Mouse (Mus musculus) left cerebral cortex, adult 18-20 months (tissue): ENCODE measurements around the gene Insr. TPM values are rescaled to one million over a fixed set of nuclear protein-coding genes. Genes with fewer than 3 reads are reported as not detected.
A peak's percentile ranks its signal among the peaks of the same experiment; 100 is the strongest.

ENCODE experiments used
- DNase-seq, 2 experiments: peaks; one replicate each; pipeline ENCODE4 v3.0.0; 2021 to 2022; ENCODE audit warnings: low spot score in 2 of 2, mixed read lengths in 1 of 2
- total RNA-seq, 2 experiments: library from RNA; stranded (reverse); gene quantifications; 2 replicates each; pipeline ENCODE4 v1.2.3; 2021

Gene Insr
- total RNA-seq, 2 experiments from 2014 or later = 41.3 to 41.5 TPM

DNA sequence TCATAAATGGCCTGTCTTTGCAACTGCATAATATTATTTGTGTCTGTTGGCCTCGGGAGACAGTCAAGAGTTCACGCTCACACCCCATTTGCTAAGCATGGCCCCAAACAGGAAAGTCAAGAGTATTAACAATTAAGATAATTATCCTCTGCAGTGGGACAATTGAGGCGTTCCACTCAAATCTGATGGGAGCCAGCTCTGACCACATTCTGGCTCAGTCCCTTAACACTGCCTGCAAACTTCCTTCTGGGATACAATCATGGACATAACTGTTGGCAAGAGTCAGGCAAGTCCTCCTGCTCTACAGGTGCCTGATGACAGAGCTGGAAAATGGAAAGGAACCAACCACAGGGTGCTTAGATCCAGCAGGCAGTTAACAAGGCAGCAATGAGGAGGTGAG lies 43.1 kb downstream of the Insr start:
- no peak for DNase-seq

DNA sequence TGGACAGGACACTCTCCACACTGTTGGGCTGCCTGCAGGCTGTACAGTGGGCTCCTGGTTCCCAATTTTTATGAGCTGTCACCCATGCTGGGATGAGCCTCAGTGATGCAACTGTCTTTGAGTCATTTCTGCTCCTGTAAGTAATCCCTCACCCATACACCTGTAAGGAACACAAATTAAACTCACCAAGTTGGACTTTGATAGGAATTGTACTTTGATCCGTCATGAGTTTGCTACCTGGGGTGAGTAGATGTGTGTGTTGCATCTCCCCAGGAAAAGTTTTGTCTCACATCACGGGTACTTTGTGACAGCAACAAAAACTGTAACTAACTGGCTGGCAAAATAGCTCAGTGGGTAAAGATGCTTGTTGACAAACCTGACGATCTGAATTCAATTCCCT lies 44.8 kb downstream of the Insr start:
- no peak for DNase-seq

DNA sequence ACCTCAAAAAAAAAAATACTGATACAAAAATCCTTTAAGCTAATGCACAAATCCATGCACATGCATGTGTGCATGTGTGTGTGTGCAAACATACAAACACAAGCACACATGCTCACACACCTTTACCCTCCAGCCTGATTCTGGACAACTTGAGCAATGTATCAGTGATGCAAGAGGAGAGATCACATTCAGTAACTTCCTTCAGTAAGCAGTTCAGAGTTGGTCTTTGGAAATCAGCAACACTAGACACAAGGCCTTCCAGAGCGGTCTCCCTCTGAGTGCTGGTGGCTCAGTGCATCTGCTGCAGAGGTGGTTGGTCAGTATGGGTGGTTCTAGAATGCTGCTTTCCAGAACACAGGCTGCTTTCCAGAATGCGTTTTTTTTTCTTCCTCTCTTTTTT lies 46.8 kb downstream of the Insr start:
- DNase-seq = no peak

GRCm38 (mm10) chr8:3230118-3231060 lies 49.0 kb downstream of the Insr start:
- no peak for DNase-seq

- DNase-seq = no peak
These were observed 52.0 kb downstream of the Insr start for GRCm38 (mm10) chr8:3227423-3227822.

DNA sequence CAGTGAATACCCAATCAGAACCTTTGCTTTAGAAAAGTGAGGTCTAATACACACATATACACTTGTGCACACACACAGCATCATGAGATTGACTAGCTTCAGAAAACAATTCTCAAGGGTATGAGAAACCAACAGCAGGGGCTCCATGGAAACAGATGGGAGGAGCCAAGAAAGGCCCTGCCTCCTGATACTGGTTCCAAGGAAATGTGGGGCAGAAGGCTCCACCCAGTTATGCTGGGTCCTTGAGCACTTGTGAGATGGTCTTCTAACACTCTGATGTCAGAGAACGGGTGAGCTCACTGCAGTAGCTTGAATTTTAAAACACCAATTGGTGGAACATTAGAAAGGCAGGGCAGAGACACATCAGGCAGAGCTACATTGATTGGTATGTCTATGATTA lies 53.7 kb downstream of the Insr start:
- DNase-seq = no peak

GRCm38 (mm10) chr8:3225184-3225583 lies 54.2 kb downstream of the Insr start:
- no peak for DNase-seq

DNA sequence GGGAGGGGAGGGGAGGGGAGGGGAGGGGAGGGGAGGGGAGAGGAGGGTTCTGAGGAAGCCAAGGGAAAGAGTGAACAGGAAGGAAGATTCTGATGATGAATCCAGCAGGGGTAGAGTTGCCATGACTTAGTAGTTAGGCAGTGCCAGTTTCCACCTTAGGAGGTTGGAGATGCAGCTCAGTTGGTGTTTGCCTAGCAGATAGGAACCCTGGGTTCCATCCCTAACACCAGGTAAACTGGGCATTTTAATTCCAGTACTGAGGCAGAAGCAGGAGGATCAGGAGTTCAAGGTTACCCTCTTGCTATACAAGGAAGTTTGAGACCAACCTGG lies 56.8 kb downstream of the Insr start:
- no peak for DNase-seq

DNA sequence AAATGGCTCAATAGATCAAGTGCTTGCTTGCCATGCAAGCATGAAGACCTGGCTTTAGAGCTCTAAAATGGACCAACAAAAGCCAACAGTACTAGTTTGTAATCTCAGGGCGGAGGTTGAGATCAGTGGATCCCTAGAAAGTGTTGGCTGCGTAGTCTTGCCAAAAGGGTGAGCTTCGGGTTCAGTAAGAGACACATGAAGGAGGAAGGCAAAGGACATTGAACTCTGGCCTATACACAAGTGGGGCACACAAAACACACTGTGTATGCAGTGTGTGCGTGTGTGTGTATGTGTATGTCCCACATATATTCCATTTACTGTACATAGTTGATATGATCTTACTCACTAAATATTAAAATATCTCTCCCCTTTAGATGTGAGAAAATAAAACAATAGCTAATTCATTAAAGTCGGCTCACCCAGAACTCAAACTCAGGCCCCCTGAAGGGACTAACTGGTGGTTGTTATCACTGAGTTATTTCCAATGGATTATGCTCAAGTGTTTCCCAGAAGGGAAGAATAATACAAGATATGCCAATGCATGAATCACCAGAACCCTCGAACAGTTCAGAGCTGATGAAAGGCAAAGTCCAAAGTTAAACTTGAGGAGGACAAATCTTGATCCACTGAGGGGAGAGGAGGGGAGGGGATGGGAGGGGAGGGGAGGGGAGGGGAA lies 57.3 kb downstream of the Insr start:
- no peak for DNase-seq

DNA sequence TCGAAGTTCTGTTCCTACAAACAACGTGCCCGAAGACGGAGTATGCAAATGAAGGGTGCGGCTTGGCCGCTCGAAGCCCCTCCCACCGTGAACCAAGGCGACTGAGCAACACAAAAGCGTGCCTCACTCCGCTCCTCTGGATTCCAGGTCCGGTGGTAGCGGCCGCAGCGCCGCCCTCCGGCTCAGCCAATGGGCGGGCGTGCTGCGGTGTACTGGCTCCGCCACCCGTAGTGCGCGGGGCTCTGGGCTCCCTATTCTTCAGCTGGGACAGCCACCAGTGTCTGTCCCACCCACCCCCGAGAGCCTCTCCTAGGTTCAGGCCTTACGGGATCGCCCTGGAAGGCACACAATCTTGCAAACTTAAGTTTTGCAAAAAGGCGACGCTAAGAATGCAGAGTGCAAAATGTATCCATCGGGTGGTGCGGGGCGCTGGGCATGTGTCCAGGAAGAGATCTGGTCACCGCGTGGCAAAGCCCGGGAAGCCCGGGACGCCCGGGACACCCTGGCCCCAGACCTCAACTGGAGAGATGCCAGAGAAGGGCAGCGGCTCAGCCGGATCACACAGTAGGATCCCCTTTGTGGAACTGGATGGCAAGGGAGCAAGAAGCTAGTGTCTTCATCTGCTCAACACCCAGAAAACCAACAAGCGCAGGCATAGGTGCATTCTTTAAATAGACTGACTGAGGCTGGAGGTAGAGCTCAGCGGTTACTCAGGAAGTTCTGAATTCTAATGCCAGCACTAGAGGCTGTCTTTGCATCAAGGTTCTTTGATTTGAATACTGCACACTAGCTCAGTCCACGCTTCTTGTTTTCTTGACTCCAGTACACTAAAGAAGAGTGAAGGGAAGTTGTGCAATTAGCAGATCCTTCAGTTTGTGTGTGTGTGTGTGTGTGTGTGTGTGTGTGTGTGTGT lies 58.1 kb downstream of the Insr start:
- DNase-seq = peak; percentile 85 to 88

- peak in 1 of 2 experiments; percentile 18 for DNase-seq
These were observed 58.9 kb downstream of the Insr start for GRCm38 (mm10) chr8:3220502-3220901.

DNA sequence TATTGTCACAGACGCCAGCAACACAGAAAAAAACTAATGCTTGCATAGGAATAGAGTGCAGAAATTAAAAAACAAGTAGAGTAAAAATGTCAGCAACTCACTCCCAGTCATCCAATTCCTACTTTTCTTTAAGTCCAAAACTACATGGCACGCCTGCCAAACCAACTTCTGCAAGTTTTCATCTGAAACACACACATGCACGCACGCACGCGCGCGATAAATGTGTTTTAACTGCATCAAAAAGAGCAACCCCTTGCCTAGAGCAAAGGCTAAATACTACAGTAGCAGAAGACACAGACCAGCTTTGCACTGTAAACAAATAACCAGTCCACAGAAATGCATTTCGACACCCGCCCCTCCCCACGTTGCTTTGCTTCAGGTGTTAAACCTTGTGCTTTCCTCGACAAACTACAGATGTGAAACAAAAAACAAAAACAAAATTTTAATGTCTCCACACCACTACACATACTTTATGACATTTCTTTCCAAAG lies 59.5 kb downstream of the Insr start:
- no peak for DNase-seq

DNA sequence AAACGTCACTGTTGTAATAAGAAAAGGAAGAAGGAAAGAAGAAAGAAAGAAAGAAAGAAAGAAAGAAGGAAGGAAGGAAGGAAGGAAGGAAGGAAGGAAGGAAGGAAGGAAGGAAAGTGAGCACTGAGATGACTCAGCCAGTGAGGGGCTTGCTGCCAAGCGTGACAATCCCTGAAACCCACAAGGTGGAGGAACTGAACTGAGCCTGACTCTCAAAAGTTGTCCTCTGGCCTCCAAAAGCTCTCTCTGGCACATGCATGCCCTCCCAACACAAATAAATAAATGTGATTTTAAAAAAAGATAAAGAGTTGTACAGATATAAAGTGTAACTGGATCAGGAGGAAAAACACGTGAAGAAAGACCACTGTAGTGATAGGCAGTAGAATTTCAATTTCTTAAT lies 60.2 kb downstream of the Insr start:
- no peak for DNase-seq

DNA sequence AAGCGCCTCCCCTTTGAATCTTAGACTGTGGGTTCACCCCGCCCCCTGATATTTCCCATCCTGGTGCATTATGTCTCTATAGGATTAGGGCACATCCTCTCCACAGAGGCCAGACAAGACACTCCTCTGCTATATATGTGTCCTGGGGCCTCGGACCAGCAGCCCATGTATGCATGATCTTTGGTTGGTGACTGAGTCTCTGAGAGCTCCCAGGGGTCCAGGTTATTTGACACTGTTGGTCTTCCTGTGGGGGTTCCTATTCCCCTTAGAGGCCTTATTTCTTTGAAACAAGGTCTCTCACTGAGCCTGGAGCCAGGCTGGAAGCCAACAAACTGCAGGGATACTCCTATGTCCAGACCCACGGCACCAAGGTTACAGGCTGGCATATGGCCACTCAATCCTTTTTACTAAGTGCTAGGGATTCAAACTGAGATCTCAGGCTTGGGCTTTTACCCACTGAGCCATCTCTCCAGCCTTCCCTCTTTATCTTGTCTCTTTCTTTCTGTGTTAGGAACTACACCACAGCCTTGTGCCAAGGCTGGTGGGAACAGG lies 62.8 kb downstream of the Insr start:
- DNase-seq = no peak

- DNase-seq = no peak
These were observed 63.9 kb downstream of the Insr start for GRCm38 (mm10) chr8:3215561-3215960.

- DNase-seq = no peak
These were observed 64.8 kb downstream of the Insr start for GRCm38 (mm10) chr8:3214601-3215000.

DNA sequence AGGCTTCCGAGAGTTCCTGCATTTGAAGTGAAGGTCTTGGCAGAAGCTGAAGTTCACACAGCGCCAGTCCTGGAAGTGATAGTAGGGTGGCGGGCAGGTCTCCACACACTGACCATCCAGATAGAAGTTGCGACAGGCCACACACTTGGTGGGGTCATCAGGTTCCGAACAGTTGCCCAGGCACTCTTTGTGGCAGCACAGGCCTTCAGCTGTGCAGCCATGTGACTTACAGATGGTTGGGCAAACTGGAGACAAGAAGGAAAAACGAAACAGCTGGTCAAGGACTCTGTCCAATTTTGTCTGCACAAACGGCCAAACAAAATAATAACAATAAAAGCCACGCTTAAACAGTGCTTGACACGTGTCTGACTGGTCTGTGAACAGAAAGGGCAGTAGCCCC lies 68.0 kb downstream of the Insr start:
- no peak for DNase-seq

DNA sequence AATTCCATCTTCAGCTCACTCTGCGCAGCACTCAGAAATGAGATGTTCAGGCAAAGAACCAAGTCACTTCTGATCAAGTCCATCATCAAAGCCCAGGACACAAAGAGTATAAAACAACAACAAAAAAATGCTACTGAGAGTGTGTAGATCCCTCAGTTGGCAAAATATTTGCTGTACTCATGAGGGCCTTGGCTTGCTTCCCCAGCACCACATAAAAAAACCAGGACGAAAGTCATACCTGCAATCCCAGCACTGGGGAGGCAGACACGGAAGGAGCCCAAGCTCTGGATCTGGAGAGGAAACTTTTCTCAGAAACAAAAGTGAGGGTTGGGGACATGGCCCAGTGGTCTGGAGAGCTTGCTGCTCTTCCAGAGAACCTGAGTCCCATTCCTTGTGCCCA lies 69.5 kb downstream of the Insr start:
- no peak for DNase-seq

GRCm38 (mm10) chr8:3209268-3209667 lies 70.1 kb downstream of the Insr start:
- DNase-seq = no peak

DNA sequence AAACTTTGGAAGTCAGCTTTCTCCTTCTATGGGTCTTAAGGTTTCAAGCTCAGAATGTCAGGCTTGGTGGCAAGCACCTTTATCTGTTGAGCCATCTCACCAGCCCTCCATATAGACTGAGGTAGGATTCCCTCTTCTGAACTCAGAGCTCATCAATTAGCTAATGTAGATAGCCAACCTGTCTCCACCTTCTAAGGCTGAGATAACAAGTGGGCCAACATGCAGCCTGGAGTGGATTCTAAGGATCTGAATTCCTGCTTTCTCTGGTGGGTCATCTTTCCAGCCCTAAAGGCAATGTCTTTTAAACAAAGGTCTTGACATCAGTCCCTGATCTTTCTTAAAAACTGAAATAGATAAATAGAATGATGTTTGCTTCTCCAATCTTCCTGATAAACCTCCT lies 70.7 kb downstream of the Insr start:
- DNase-seq = no peak

GRCm38 (mm10) chr8:3204758-3205443 lies 74.5 kb downstream of the Insr start:
- DNase-seq = no peak
